Mouse (Mus musculus) gastrocnemius, postnatal 10 days (tissue): ENCODE data around the gene Mnt. TPM values are rescaled to one million over a fixed set of nuclear protein-coding genes. Genes with fewer than 3 reads are reported as not detected.

Experiments used
- microRNA-seq, 2 experiments: library from miRNA; unstranded; fragments of <30 nt; microRNA quantifications; one replicate each; pipeline ENCODE4 v1.2.0; 2021
- total RNA-seq, 2 experiments: library from RNA; stranded (reverse); gene quantifications; 2 replicates each; pipeline ENCODE4 v1.2.3; 2021

The Mnt gene
- total RNA-seq, 2 experiments from 2014 or later = 7.6 to 9.8 TPM

Small RNAs within 50 kb of the gene (microRNA-seq; reads per million reads assigned to microRNA genes)
- gene Mir6926 = 0.25 to 0.95 reads per million in 2 experiments

Other genes with a start within 250 kb of the Mnt start
- 10 to 100 TPM; 15.0 to 16.1 TPM for gene Rap1gap2, start 220.0 kb upstream of the Mnt start, total RNA-seq
- under 1 TPM; 0.12 to 0.32 TPM for gene Ccdc92b, start 211.3 kb upstream of the Mnt start, total RNA-seq
- gene Cluh, start 181.4 kb upstream of the Mnt start, total RNA-seq = 10 to 100 TPM; 83.7 to 90.5 TPM
- 100 to 1,000 TPM; 110 to 113 TPM for gene Pafah1b1, start 106.2 kb upstream of the Mnt start, total RNA-seq
- gene Mettl16, start 60.1 kb upstream of the Mnt start, total RNA-seq = 10 to 100 TPM in 1 of 2 experiments, 1 to 10 TPM in 1; 9.1 to 11.7 TPM
- gene Sgsm2, start 66.1 kb downstream of the Mnt start, total RNA-seq = 1 to 10 TPM; 4.6 to 6.9 TPM
- gene Tsr1, start 67.2 kb downstream of the Mnt start, total RNA-seq = 10 to 100 TPM; 25.7 to 26.1 TPM
- gene Smg6, start 94.9 kb downstream of the Mnt start, total RNA-seq = 10 to 100 TPM; 15.2 to 18.5 TPM
- gene Srr, start 95.0 kb downstream of the Mnt start, total RNA-seq = 10 to 100 TPM; 24.7 to 28.0 TPM